Mouse (Mus musculus): ENCODE data around the gene Fbxw4. TPM values are rescaled to one million over a fixed set of nuclear protein-coding genes. Genes with fewer than 3 reads are reported as not detected.

Fbxw4 gene
- polyA plus RNA-seq, 1 experiment from 2014 or later, result 2.2 TPM

- H3K4me2 ChIP-seq (replicated peaks; ENCODE audit: low read depth), result no peak overlapping the region
- H3K9ac ChIP-seq (ENCODE audit: low read length), result no peak overlapping the region
- H3K4me3 ChIP-seq (ENCODE audit: low read depth, low read length), result no peak overlapping the region
- no peaks in the 10 kb centered on the region for H3K9me3 ChIP-seq (ENCODE audit: control insufficient read depth, low read length)
- H3K36me3 ChIP-seq (ENCODE audit: control insufficient read depth, insufficient read depth, low read length), result no peaks in the 10 kb centered on the region
- TF ChIP-seq CTCF (IDR thresholded peaks at IDR 0.05; ENCODE audit: low read depth) (peak; percentile 83), EP300 (optimal IDR thresholded peaks at IDR 0.05) (no peak)
- H3K4me1 ChIP-seq (replicated peaks; ENCODE audit: control insufficient read depth, insufficient read depth), result no peaks in the 10 kb centered on the region
- H3K27ac ChIP-seq (replicated peaks), result no peak overlapping the region
- ATAC-seq (ENCODE audit: low FRiP score, low TSS enrichment) (no peak), DNase-seq (ENCODE audit: low spot score) (peak; percentile 66)
- no peaks in the 10 kb centered on the region; the same call in 1 of the 2 replicates for H3K27me3 ChIP-seq (ENCODE audit: control insufficient read depth, insufficient read depth, low read length)
- WGBS, result 53% methylated on average over 1 of the region's 1 CpGs
Measured at GRCm38 (mm10) chr19:45537505-45537904, 122.6 kb downstream of the Fbxw4 start.

- Histone ChIP-seq H3K4me2 (replicated peaks; ENCODE audit: low read depth) (no peak overlapping the region), H3K9ac (ENCODE audit: low read length) (no peak overlapping the region), H3K9me3 (ENCODE audit: control insufficient read depth, low read length) (no peaks in the 10 kb centered on the region), H3K36me3 (ENCODE audit: control insufficient read depth, insufficient read depth, low read length) (no peaks in the 10 kb centered on the region), H3K27ac (replicated peaks) (no peak overlapping the region), H3K27me3 (ENCODE audit: control insufficient read depth, insufficient read depth, low read length) (no peaks in the 10 kb centered on the region; the same call in 1 of the 2 replicates), H3K4me3 (ENCODE audit: low read depth, low read length) (no peak overlapping the region), H3K4me1 (replicated peaks; ENCODE audit: control insufficient read depth, insufficient read depth) (no peaks in the 10 kb centered on the region)
- TF ChIP-seq CTCF (IDR thresholded peaks at IDR 0.05; ENCODE audit: low read depth) (no peak), EP300 (optimal IDR thresholded peaks at IDR 0.05) (no peak)
- ATAC-seq (ENCODE audit: low FRiP score, low TSS enrichment), result no peak
- 40% methylated on average over 6 of the region's 6 CpGs for WGBS
- DNase-seq (ENCODE audit: low spot score), result no peak
Measured at GRCm38 (mm10) chr19:45535929-45536328, 124.2 kb downstream of the Fbxw4 start.

DNA sequence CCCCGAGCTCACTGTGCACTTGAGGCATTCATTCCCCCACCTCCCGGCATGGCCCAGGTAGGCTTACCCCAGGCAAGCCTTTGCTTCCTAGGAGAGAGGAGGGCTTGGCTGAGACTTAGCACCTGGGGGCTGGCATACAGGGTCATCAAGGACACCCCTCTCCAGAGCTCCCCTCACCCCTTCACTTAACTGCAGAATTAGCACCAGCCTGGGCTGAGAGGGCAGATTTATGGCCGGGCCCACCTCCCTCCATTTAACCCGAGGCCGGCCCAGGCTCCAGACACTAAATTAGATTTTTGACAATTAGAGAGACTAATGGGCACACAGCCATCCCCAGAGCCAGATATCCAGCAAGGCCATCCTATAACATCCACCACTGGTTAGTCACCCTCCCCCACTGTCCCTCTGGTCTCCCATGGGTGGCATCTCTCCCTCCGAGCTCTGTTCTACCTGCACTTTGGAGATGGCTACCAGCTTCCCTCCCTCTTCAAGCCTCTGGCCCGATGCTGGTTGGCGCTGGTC lies 124.8 kb downstream of the Fbxw4 start:
- no peaks in the 10 kb centered on the region for H3K9me3 ChIP-seq (ENCODE audit: control insufficient read depth, low read length)
- H3K9ac ChIP-seq (ENCODE audit: low read length), result no peak overlapping the region
- ATAC-seq (ENCODE audit: low FRiP score, low TSS enrichment) (no peak), DNase-seq (ENCODE audit: low spot score) (no peak)
- no peaks in the 10 kb centered on the region for H3K27me3 ChIP-seq (ENCODE audit: control insufficient read depth, insufficient read depth, low read length)
- no peak overlapping the region for H3K4me2 ChIP-seq (replicated peaks; ENCODE audit: low read depth)
- H3K4me1 ChIP-seq (replicated peaks; ENCODE audit: control insufficient read depth, insufficient read depth), result no peaks in the 10 kb centered on the region
- H3K27ac ChIP-seq (replicated peaks), result no peak overlapping the region
- 72% methylated on average over 8 of the region's 8 CpGs for WGBS
- no peaks in the 10 kb centered on the region for H3K36me3 ChIP-seq (ENCODE audit: control insufficient read depth, insufficient read depth, low read length)
- TF ChIP-seq EP300 (optimal IDR thresholded peaks at IDR 0.05) (no peak), CTCF (IDR thresholded peaks at IDR 0.05; ENCODE audit: low read depth) (no peak)
- H3K4me3 ChIP-seq (ENCODE audit: low read depth, low read length), result no peak overlapping the region

GRCm38 (mm10) chr19:45533617-45534016 lies 126.5 kb downstream of the Fbxw4 start:
- no peaks in the 10 kb centered on the region for H3K36me3 ChIP-seq (ENCODE audit: control insufficient read depth, insufficient read depth, low read length)
- H3K4me2 ChIP-seq (replicated peaks; ENCODE audit: low read depth), result no peak overlapping the region
- 63% methylated on average over 7 of the region's 7 CpGs for WGBS
- no peak for DNase-seq (ENCODE audit: low spot score)
- TF ChIP-seq EP300 (optimal IDR thresholded peaks at IDR 0.05), result no peak
- no peak for TF ChIP-seq CTCF (IDR thresholded peaks at IDR 0.05; ENCODE audit: low read depth)
- no peaks in the 10 kb centered on the region for H3K4me1 ChIP-seq (replicated peaks; ENCODE audit: control insufficient read depth, insufficient read depth)
- H3K9me3 ChIP-seq (ENCODE audit: control insufficient read depth, low read length), result no peaks in the 10 kb centered on the region
- no peak overlapping the region for H3K4me3 ChIP-seq (ENCODE audit: low read depth, low read length)
- H3K9ac ChIP-seq (ENCODE audit: low read length), result no peak overlapping the region
- no peak for ATAC-seq (ENCODE audit: low FRiP score, low TSS enrichment)
- no peak overlapping the region for H3K27ac ChIP-seq (replicated peaks)
- H3K27me3 ChIP-seq (ENCODE audit: control insufficient read depth, insufficient read depth, low read length), result no peaks in the 10 kb centered on the region

GRCm38 (mm10) chr19:45531554-45531953 lies 128.6 kb downstream of the Fbxw4 start:
- H3K27ac ChIP-seq (replicated peaks), result no peak overlapping the region
- peaks cover 5% of the 10 kb centered on the region; the same call in 1 of the 2 replicates for H3K36me3 ChIP-seq (ENCODE audit: control insufficient read depth, insufficient read depth, low read length)
- DNase-seq (ENCODE audit: low spot score) (no peak), ATAC-seq (ENCODE audit: low FRiP score, low TSS enrichment) (no peak)
- no peak overlapping the region for H3K4me2 ChIP-seq (replicated peaks; ENCODE audit: low read depth)
- TF ChIP-seq EP300 (optimal IDR thresholded peaks at IDR 0.05) (no peak), CTCF (IDR thresholded peaks at IDR 0.05; ENCODE audit: low read depth) (no peak)
- H3K27me3 ChIP-seq (ENCODE audit: control insufficient read depth, insufficient read depth, low read length), result no peaks in the 10 kb centered on the region
- H3K9me3 ChIP-seq (ENCODE audit: control insufficient read depth, low read length), result no peaks in the 10 kb centered on the region
- H3K9ac ChIP-seq (ENCODE audit: low read length), result no peak overlapping the region
- 70% methylated on average over 6 of the region's 6 CpGs for WGBS
- no peak overlapping the region for H3K4me3 ChIP-seq (ENCODE audit: low read depth, low read length)
- H3K4me1 ChIP-seq (replicated peaks; ENCODE audit: control insufficient read depth, insufficient read depth), result no peaks in the 10 kb centered on the region

DNA sequence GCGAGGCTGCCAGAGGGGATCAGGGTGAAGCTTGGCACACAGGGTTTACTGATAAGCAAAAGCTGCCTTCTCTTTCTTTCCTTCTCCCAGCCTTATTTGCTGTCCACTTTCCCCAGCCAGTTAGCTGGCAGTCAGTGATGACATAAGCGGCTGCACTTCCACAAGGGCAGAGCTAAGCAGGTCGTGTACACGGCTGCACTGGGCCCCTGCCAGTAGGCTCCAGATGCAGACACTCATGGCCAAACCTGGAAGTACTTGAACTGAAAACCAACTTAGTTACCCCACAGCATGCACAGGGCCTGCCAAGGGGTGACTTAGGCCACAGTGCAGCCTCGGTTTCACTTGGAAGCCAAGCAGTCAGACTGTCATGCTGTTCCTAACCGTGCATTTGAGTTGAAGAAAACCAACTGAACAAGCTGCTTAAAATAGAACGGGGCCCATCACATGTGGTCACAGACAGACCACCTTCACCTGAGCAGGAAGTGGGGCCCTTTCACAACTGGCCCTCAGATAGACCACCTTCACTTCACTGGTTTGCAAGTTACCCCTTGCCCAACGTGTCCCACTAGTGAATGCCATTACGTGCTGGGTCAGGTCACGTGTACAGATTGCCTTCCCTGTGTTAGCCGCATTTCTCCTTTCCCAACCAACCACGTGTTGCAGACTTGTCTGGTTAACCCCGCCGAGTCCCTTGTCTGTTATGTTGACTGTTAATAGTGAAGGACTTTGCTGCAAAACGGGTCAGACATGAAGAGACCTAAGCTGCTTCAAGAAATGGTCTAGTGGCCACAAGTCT lies 129.7 kb downstream of the Fbxw4 start:
- no peaks in the 10 kb centered on the region for H3K9me3 ChIP-seq (ENCODE audit: control insufficient read depth, low read length)
- H3K36me3 ChIP-seq (ENCODE audit: control insufficient read depth, insufficient read depth, low read length), result peaks cover 5% of the 10 kb centered on the region; the same call in 1 of the 2 replicates
- peak; percentile 72 for ATAC-seq (ENCODE audit: low FRiP score, low TSS enrichment)
- 62% methylated on average over 15 of the region's 15 CpGs for WGBS
- TF ChIP-seq EP300 (optimal IDR thresholded peaks at IDR 0.05), result no peak
- TF ChIP-seq CTCF (IDR thresholded peaks at IDR 0.05; ENCODE audit: low read depth), result no peak
- no peak overlapping the region for H3K27ac ChIP-seq (replicated peaks)
- H3K4me1 ChIP-seq (replicated peaks; ENCODE audit: control insufficient read depth, insufficient read depth), result no peaks in the 10 kb centered on the region
- no peaks in the 10 kb centered on the region for H3K27me3 ChIP-seq (ENCODE audit: control insufficient read depth, insufficient read depth, low read length)
- H3K4me3 ChIP-seq (ENCODE audit: low read depth, low read length), result no peak overlapping the region
- no peak overlapping the region for H3K4me2 ChIP-seq (replicated peaks; ENCODE audit: low read depth)
- H3K9ac ChIP-seq (ENCODE audit: low read length), result no peak overlapping the region
- DNase-seq (ENCODE audit: low spot score), result peak; percentile 66

All from stomach, postnatal 0 days (tissue).